Mouse (Mus musculus) forebrain, embryonic 16.5 days (tissue): ENCODE results near the gene Zfp316. TPM values are rescaled to one million over a fixed set of nuclear protein-coding genes. Genes with fewer than 3 reads are reported as not detected.

Source experiments
- ATAC-seq: fragments of 200-750 bp; cut with Nextera tagmentation; 2 replicates; pipeline ENCODE4 v1.8.0; 2017; ENCODE audit warnings: mild to moderate bottlenecking, moderate library complexity
- H3K27ac ChIP-seq: fragments of 300-500 bp; sonication (generic); 2 replicates; pipeline ENCODE4 v1.5.1; 2014; ENCODE audit warnings: low read length, control low read depth
- H3K27me3 ChIP-seq: fragments of 300-500 bp; sonication (generic); replicated peaks from 2 replicates; pipeline ENCODE4 v1.6.1; 2014; ENCODE audit warnings: low read length; ENCODE audit not compliant: control insufficient read depth, insufficient read depth
- H3K36me3 ChIP-seq: fragments of 300-500 bp; sonication (generic); 2 replicates; pipeline ENCODE4 v1.6.1; 2014; ENCODE audit not compliant: control insufficient read depth, insufficient read depth
- H3K4me1 ChIP-seq: fragments of 300-500 bp; sonication (generic); replicated peaks from 2 replicates; pipeline ENCODE4 v1.6.1; 2014; ENCODE audit warnings: low read length; ENCODE audit not compliant: control insufficient read depth, insufficient read depth
- H3K4me2 ChIP-seq: fragments of 300-500 bp; sonication (generic); 2 replicates; pipeline ENCODE4 v1.6.1; 2014; ENCODE audit warnings: mild to moderate bottlenecking, low read length, control low read depth
- H3K4me3 ChIP-seq: fragments of 300-500 bp; sonication (generic); replicated peaks from 2 replicates; pipeline ENCODE4 v1.5.1; 2014; ENCODE audit warnings: mild to moderate bottlenecking, low read length, control low read depth
- H3K9ac ChIP-seq: fragments of 300-500 bp; sonication (generic); replicated peaks from 2 replicates; pipeline ENCODE4 v1.6.1; 2014; ENCODE audit warnings: low read depth, low read length, control low read depth
- H3K9me3 ChIP-seq: fragments of 300-500 bp; sonication (generic); 2 replicates; pipeline ENCODE4 v1.6.1; 2016; ENCODE audit warnings: low read length; ENCODE audit not compliant: control insufficient read depth
- WGBS: fragments of 180-500 bp; shearing (Covaris S2); extraction: QIAGEN DNeasy Blood & Tissue Kit; methylation state at CpG from one replicate; pipeline ENCODE4 v1.1.7; 2014; 5-methylcytosine and 5-hydroxymethylcytosine counted together
- polyA plus RNA-seq: library from polyadenylated mRNA; unstranded; fragments of >200 nt; fragmentation: Nextera tagmentation; extraction: Ambion mirVana; gene quantifications from 2 replicates; pipeline ENCODE4 v1.2.1, GENCODE M21; 2015

The Zfp316 gene
- polyA plus RNA-seq, 1 experiment from 2014 or later = 9.5 TPM

DNA sequence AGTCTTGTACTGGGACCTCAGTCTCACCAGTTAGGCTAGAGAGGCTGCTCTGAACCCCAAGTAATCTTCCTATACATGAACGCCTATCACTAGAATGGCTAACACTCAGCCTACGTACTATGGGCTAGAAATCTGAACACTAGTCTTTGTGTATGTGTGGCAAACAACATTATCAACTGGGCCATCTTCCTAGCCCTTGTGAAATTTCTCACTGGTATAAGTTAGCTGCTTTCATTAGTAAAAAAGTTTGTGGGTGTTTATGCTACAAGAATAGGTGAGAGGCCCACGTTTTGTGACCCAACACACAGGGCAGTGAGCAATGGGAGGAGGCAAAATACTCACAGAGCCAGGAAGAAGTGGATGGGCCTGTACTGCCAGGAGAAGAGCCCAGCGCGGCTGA, 48.8 kb downstream of the Zfp316 start:
- WGBS = 85% methylated on average over 5 of the region's 5 CpGs

DNA sequence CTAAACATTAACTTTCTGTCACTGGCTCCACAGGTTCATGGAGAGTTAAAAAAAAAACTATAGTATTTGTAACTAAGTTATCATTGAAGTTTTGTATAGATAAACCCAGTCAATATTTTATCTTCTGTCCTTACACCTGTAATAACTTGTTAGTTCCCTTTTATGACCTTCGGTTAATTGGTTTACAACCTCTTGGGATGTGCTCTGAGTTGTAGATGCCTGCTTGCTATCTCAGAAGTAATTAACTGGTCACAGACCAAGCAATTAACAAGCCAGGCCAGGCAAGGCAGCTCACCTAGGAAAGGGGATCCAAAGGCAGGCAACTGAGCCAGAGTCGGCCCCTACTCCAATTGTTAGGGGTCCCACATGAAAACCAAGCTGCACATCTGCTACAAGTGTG, 56.0 kb downstream of the Zfp316 start:
- 90% methylated on average over 2 of the region's 2 CpGs for WGBS
- H3K4me3 ChIP-seq = no peak overlapping the region

More for the DNA sequence above, 48.8 kb downstream of the Zfp316 start:
- Histone ChIP-seq H3K9ac (no peak overlapping the region), H3K9me3 (no peaks in the 10 kb centered on the region), H3K36me3 (no peaks in the 10 kb centered on the region), H3K4me3 (no peak overlapping the region), H3K4me1 (no peaks in the 10 kb centered on the region), H3K27me3 (no peaks in the 10 kb centered on the region), H3K4me2 (no peak overlapping the region), H3K27ac (no peak overlapping the region)
- ATAC-seq = no peak

DNA sequence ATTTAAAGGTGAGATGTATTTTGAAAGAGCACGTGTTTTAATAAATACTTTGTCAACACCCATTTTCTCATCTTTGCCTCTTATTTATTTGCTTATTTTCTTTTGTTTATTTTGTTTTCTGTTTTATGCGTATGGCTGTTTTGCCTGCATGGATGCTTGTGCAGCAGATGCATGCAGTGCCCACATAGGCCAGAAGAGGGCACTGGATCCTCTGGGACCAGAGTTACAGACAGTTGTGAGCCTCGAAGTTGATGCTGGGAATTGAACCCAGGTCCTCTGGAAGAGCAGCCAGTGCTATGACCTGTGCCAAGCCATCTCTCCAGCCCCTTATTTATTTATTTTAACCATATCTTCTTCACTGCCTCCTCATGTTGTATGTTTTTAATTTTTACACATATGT, 64.8 kb downstream of the Zfp316 start:
- Histone ChIP-seq H3K9me3 (no peaks in the 10 kb centered on the region), H3K27ac (no peak overlapping the region), H3K9ac (no peak overlapping the region), H3K36me3 (no peaks in the 10 kb centered on the region), H3K4me1 (no peaks in the 10 kb centered on the region), H3K4me3 (no peak overlapping the region), H3K27me3 (no peaks in the 10 kb centered on the region), H3K4me2 (no peak overlapping the region)
- 71% methylated on average over 3 of the region's 3 CpGs for WGBS
- no peak for ATAC-seq

More for the DNA sequence above, 56.0 kb downstream of the Zfp316 start:
- no peaks in the 10 kb centered on the region for H3K36me3 ChIP-seq
- no peaks in the 10 kb centered on the region for H3K4me1 ChIP-seq
- H3K9me3 ChIP-seq = no peaks in the 10 kb centered on the region
- no peak overlapping the region for H3K9ac ChIP-seq
- no peak overlapping the region for H3K27ac ChIP-seq
- H3K4me2 ChIP-seq = no peak overlapping the region
- H3K27me3 ChIP-seq = no peaks in the 10 kb centered on the region
- no peak for ATAC-seq

Other genes starting within 250 kb of the Zfp316 start
- gene Rnf216, start 157.0 kb downstream of the Zfp316 start, polyA plus RNA-seq = 36.5 and 43.0 TPM in 2 replicates
- 0.06 TPM in 1 of 2 replicates, not detected in the other for gene Olfr718-ps1, start 122.4 kb downstream of the Zfp316 start, polyA plus RNA-seq
- 14.1 and 17.9 TPM in 2 replicates for gene Rbak, start 89.2 kb downstream of the Zfp316 start, polyA plus RNA-seq
- gene Spdye4b, start 89.0 kb downstream of the Zfp316 start, polyA plus RNA-seq = not detected in 2 replicates
- not detected in 2 replicates for gene Spdye4a, start 43.1 kb downstream of the Zfp316 start, polyA plus RNA-seq
- gene Zfp12, start 34.9 kb downstream of the Zfp316 start, polyA plus RNA-seq = 30.0 and 31.5 TPM in 2 replicates
- 0.13 TPM in 1 of 2 replicates, not detected in the other for gene Zfp853, start 23.6 kb upstream of the Zfp316 start, polyA plus RNA-seq
- gene E130309D02Rik, start 45.3 kb upstream of the Zfp316 start, polyA plus RNA-seq = 45.4 and 49.5 TPM in 2 replicates
- gene Zdhhc4, start 59.2 kb upstream of the Zfp316 start, polyA plus RNA-seq = 77.9 and 78.6 TPM in 2 replicates
- 0.36 and 1.0 TPM in 2 replicates for gene Grid2ip, start 87.3 kb upstream of the Zfp316 start, polyA plus RNA-seq
- 124 and 142 TPM in 2 replicates for gene Kdelr2, start 133.8 kb upstream of the Zfp316 start, polyA plus RNA-seq
- 16.6 and 17.7 TPM in 2 replicates for gene Daglb, start 194.6 kb upstream of the Zfp316 start, polyA plus RNA-seq